Mouse (Mus musculus) myocyte (in vitro differentiated cells): Measurements from ENCODE around the gene Duoxa2.
"Not testable (repeated sequence)": the region's sequence is repeated elsewhere in the genome, so short reads cannot be mapped to it uniquely, and the experiment has no call there.

ENCODE experiments used
- CEBPB ChIP-seq: IDR thresholded peaks from 2 replicates; pipeline ENCODE4 v1.6.1; 2011; ENCODE audit warnings: mild to moderate bottlenecking, moderate library complexity; ENCODE audit not compliant: poor library complexity, insufficient read depth, severe bottlenecking
- E2F4 ChIP-seq: IDR thresholded peaks from one replicate; pipeline ENCODE4 v1.6.1; 2011; ENCODE audit warnings: mild to moderate bottlenecking, control low read depth, moderate library complexity; ENCODE audit not compliant: insufficient read depth
- MAX ChIP-seq: IDR thresholded peaks from one replicate; pipeline ENCODE4 v1.6.1; 2011; ENCODE audit warnings: low read depth, mild to moderate bottlenecking, control low read depth
- MYOD1 ChIP-seq, 3 experiments: IDR thresholded peaks; one replicate each; pipeline ENCODE4 v1.6.1; 2011; ENCODE audit warnings: control low read depth in 2 of 3, low read depth in 2 of 3, mild to moderate bottlenecking in 2 of 3, moderate library complexity in 1 of 3; ENCODE audit not compliant: insufficient read length in 2 of 3, control insufficient read depth in 1 of 3
- MYOG ChIP-seq, 3 experiments: IDR thresholded peaks; one replicate each; pipeline ENCODE4 v1.6.1; 2011; ENCODE audit warnings: control low read depth in 2 of 3, low read depth in 2 of 3, mild to moderate bottlenecking in 2 of 3; ENCODE audit not compliant: insufficient read length in 2 of 3, control insufficient read depth in 1 of 3, insufficient read depth in 1 of 3
- POLR2A ChIP-seq: IDR thresholded peaks from one replicate; pipeline ENCODE4 v1.6.1; 2011; ENCODE audit warnings: low read depth, mild to moderate bottlenecking, control low read depth, moderate library complexity; ENCODE audit not compliant: insufficient read length
- POLR2AphosphoS2 ChIP-seq: IDR thresholded peaks from one replicate; pipeline ENCODE4 v1.6.1; 2011; ENCODE audit warnings: low read depth, control low read depth; ENCODE audit not compliant: insufficient read length
- SRF ChIP-seq: IDR thresholded peaks from one replicate; pipeline ENCODE4 v1.6.1; 2011; ENCODE audit warnings: low read depth; ENCODE audit not compliant: control insufficient read depth, insufficient read length
- TCF12 ChIP-seq: IDR thresholded peaks from one replicate; pipeline ENCODE4 v1.6.1; 2011; ENCODE audit warnings: mild to moderate bottlenecking, control low read depth; ENCODE audit not compliant: poor library complexity, insufficient read depth, severe bottlenecking
- USF1 ChIP-seq: IDR thresholded peaks from one replicate; pipeline ENCODE4 v1.6.1; 2011; ENCODE audit warnings: low read depth, mild to moderate bottlenecking, control low read depth, moderate library complexity

- TF ChIP-seq POLR2A; MAX; USF1; POLR2AphosphoS2; MYOD1 (IDR thresholded peaks at IDR 0.05; ENCODE audit: control insufficient read depth in 1 of 3, insufficient read length in 2 of 3, low read depth in 2 of 3); E2F4; MYOG (IDR thresholded peaks at IDR 0.05; ENCODE audit: control insufficient read depth in 1 of 3, insufficient read depth in 1 of 3, insufficient read length in 2 of 3, low read depth in 2 of 3); TCF12; CEBPB; SRF: not testable (repeated sequence)
Observed at GRCm38 (mm10) chr2:122330317-122330716, 31.6 kb downstream of the Duoxa2 start.
